Mouse (Mus musculus) stomach, postnatal 0 days (tissue): ENCODE measurements around the gene Arid1b. TPM values are rescaled to one million over a fixed set of nuclear protein-coding genes. Genes with fewer than 3 reads are reported as not detected.

Source experiments
- ATAC-seq: fragments of 200-750 bp; cut with Nextera tagmentation; 2 replicates; pipeline ENCODE4 v1.8.0; 2017; ENCODE audit not compliant: low FRiP score, low TSS enrichment
- DNase-seq: peaks from one replicate; pipeline ENCODE4 v3.0.0-alpha.2; 2016; ENCODE audit warnings: low spot score
- H3K27ac ChIP-seq: fragments of 300-500 bp; sonication (generic); replicated peaks from 2 replicates; pipeline ENCODE4 v1.5.1; 2014; ENCODE audit warnings: mild to moderate bottlenecking, control low read depth
- H3K27me3 ChIP-seq: fragments of 300-500 bp; sonication (generic); 2 replicates; pipeline ENCODE4 v1.6.1; 2014; ENCODE audit warnings: low read length; ENCODE audit not compliant: control insufficient read depth, insufficient read depth
- H3K36me3 ChIP-seq: fragments of 300-500 bp; sonication (generic); 2 replicates; pipeline ENCODE4 v1.6.1; 2014; ENCODE audit warnings: low read length, mixed read lengths; ENCODE audit not compliant: control insufficient read depth, insufficient read depth
- H3K4me1 ChIP-seq: fragments of 300-500 bp; sonication (generic); replicated peaks from 2 replicates; pipeline ENCODE4 v1.6.1; 2014; ENCODE audit warnings: antibody characterized with exemption; ENCODE audit not compliant: control insufficient read depth, insufficient read depth
- H3K4me2 ChIP-seq: fragments of 300-500 bp; sonication (generic); replicated peaks from 2 replicates; pipeline ENCODE4 v1.6.1; 2014; ENCODE audit warnings: low read depth, mild to moderate bottlenecking, control low read depth, moderate library complexity
- H3K4me3 ChIP-seq: fragments of 300-500 bp; sonication (generic); 2 replicates; pipeline ENCODE4 v1.5.1; 2014; ENCODE audit warnings: low read depth, low read length, control low read depth
- H3K9ac ChIP-seq: fragments of 300-500 bp; sonication (generic); 2 replicates; pipeline ENCODE4 v1.6.1; 2014; ENCODE audit warnings: mild to moderate bottlenecking, low read length, control low read depth, mixed read lengths
- H3K9me3 ChIP-seq: fragments of 300-500 bp; sonication (generic); 2 replicates; pipeline ENCODE4 v1.6.1; 2016; ENCODE audit warnings: low read length; ENCODE audit not compliant: control insufficient read depth
- CTCF ChIP-seq: IDR thresholded peaks from 2 replicates; pipeline ENCODE4 v1.5.1; 2016; ENCODE audit warnings: antibody characterized with exemption, low read depth, mild to moderate bottlenecking, moderate library complexity
- EP300 ChIP-seq: optimal IDR thresholded peaks from 2 replicates; pipeline ENCODE3; 2016; ENCODE audit warnings: antibody characterized with exemption
- WGBS: fragments of 180-500 bp; shearing (Covaris S2); extraction: QIAGEN DNeasy Blood & Tissue Kit; methylation state at CpG from one replicate; pipeline ENCODE4 v1.1.7; 2014; 5-methylcytosine and 5-hydroxymethylcytosine counted together
- polyA plus RNA-seq: library from polyadenylated mRNA; unstranded; fragments of >200 nt; fragmentation: Nextera tagmentation; extraction: Ambion mirVana; gene quantifications from 2 replicates; pipeline ENCODE4 v1.2.1, GENCODE M21; 2015

Gene Arid1b
- polyA plus RNA-seq, 1 experiment from 2014 or later, result 5.6 TPM

- no peak overlapping the region for H3K9ac ChIP-seq
- no peak overlapping the region for H3K4me3 ChIP-seq
- no peak overlapping the region for H3K4me2 ChIP-seq
- no peak for TF ChIP-seq CTCF
- TF ChIP-seq EP300, result no peak
- DNase-seq (no peak), ATAC-seq (no peak)
- no peaks in the 10 kb centered on the region for H3K36me3 ChIP-seq
- 62% methylated on average over 13 of the region's 13 CpGs for WGBS
- H3K9me3 ChIP-seq, result no peaks in the 10 kb centered on the region
- peaks cover 4% of the 10 kb centered on the region for H3K4me1 ChIP-seq
- H3K27ac ChIP-seq, result no peak overlapping the region
- no peaks in the 10 kb centered on the region for H3K27me3 ChIP-seq
These were observed 101.6 kb downstream of the Arid1b start for GRCm38 (mm10) chr17:5095741-5096140.

DNA sequence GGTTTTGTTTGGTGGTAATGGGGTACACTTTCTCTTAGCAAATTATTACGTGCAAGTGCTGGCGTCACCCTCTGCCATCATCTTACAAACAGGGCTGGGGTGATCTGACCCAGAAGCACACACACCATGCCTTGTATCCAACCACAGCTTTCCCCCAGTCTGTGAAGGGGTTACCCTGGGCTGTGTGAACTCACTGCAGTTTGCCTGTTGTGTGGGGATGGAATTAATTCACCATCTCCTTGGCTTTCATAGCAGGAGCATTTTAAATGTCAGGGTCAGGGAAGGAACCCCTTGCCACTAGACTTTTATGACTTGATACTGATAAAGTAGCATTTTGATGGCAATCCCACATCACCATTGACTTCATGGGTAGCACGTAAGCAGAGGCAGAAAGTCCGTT lies 102.9 kb downstream of the Arid1b start:
- WGBS, result 97% methylated on average over 4 of the region's 4 CpGs
- H3K27me3 ChIP-seq, result no peaks in the 10 kb centered on the region
- no peak overlapping the region for H3K4me2 ChIP-seq
- no peak overlapping the region for H3K27ac ChIP-seq
- no peaks in the 10 kb centered on the region for H3K36me3 ChIP-seq
- DNase-seq, result no peak
- H3K4me3 ChIP-seq, result no peak overlapping the region
- TF ChIP-seq EP300 (no peak), CTCF (no peak)
- H3K9ac ChIP-seq, result no peak overlapping the region
- H3K9me3 ChIP-seq, result no peaks in the 10 kb centered on the region
- ATAC-seq, result no peak
- H3K4me1 ChIP-seq, result peaks cover 4% of the 10 kb centered on the region

DNA sequence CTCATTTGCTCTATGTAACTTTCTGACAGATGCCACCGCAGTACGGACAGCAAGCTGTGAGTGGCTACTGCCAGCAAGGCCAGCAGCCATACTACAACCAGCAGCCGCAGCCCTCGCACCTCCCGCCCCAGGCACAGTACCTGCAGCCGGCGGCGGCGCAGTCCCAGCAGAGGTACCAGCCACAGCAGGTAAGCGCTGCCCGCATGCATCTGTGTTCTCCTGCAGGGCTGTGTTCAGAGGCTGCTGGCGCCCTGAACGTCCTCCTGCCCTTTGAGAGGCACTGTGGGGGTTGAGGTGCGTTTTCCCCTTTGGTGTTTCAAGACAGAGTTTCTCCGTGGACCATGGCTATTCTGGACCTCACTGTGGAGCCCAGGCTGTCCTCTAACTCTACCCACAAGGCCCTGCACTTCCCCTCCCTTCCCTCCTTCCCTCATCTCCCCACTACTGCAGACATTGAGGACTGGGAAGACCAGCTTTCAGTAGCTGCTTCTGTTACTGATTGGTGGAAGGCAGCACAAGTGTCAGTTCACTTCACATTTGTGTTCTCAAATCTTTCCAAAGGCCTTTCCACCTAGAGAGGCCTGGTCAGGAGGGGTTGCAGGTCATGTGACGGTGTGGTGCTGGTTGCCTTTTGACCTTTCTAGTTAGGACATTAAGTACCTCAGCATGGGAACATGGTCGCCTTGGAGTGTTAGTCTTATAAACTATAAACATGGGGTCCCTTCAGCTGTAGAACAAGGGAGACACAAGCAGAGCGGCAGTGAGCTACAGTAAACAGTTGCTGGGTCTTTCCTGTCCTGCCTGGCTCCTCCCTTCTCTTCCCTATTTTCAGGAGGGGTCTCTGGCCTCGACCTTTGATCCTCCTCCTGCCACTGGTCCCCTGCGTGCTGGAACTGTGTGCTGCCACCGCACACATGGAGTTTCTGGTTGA lies 103.7 kb downstream of the Arid1b start:
- no peaks in the 10 kb centered on the region for H3K27me3 ChIP-seq
- no peaks in the 10 kb centered on the region for H3K36me3 ChIP-seq
- no peak overlapping the region for H3K9ac ChIP-seq
- WGBS, result 69% methylated on average over 21 of the region's 21 CpGs
- no peak for ATAC-seq
- no peak overlapping the region for H3K27ac ChIP-seq
- peaks cover 2% of the 10 kb centered on the region; the same call in 1 of the 2 replicates for H3K4me1 ChIP-seq
- DNase-seq, result no peak
- no peak for TF ChIP-seq EP300
- TF ChIP-seq CTCF, result no peak
- H3K9me3 ChIP-seq, result no peaks in the 10 kb centered on the region
- no peak overlapping the region for H3K4me2 ChIP-seq
- no peak overlapping the region for H3K4me3 ChIP-seq

DNA sequence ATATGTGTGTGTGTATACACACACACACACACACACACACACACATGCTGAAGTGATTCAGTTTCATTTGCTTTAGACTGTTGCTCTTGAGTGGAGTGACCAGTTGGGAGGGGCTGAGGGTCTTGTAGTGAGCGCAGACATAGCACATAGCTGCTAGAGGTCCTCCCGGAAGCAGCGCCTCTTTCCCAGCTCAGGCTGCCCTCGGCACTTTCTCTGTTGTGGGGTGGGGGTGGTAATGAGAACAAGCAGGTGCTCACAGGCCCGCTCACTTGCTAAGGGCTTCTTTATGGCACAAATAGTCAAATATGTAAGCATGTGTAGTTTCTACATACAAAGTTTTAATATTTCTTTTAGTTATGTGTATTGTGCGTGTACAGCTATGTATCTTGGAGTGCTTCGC lies 104.6 kb downstream of the Arid1b start:
- WGBS, result 70% methylated on average over 7 of the region's 7 CpGs
- no peaks in the 10 kb centered on the region for H3K27me3 ChIP-seq

DNA sequence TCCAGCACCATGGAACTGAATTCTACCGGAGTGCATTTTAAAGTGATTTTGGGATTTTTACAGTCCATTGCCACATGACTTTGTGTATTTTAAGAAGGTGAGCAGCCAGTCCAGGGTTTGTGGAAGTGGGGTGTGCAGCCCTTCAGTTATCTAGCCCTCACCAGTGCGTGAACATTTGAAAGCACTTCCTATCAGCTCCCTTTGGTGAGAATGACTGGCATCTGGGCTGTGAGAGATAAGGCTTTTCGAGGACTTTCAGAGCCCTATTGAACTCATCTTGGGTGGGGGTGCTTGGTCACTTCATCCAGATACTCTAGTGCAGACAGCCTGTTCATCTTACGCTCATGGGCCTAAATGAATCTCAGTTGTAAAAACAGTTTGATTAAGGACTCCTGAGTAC lies 105.1 kb downstream of the Arid1b start:
- DNase-seq (no peak), ATAC-seq (no peak; the same call in 1 of the 2 replicates)
- Histone ChIP-seq H3K4me3 (no peak overlapping the region), H3K4me2 (no peak overlapping the region), H3K27me3 (no peaks in the 10 kb centered on the region), H3K4me1 (no peaks in the 10 kb centered on the region; the same call in 1 of the 2 replicates), H3K9ac (no peak overlapping the region), H3K9me3 (no peaks in the 10 kb centered on the region), H3K36me3 (no peaks in the 10 kb centered on the region), H3K27ac (no peak overlapping the region)
- TF ChIP-seq CTCF, result no peak
- no peak for TF ChIP-seq EP300
- WGBS, result 59% methylated on average over 4 of the region's 4 CpGs

More for the DNA sequence above, 104.6 kb downstream of the Arid1b start:
- TF ChIP-seq EP300, result no peak
- no peak for TF ChIP-seq CTCF
- no peak overlapping the region for H3K27ac ChIP-seq
- H3K9ac ChIP-seq, result no peak overlapping the region
- no peak overlapping the region for H3K4me2 ChIP-seq
- DNase-seq, result no peak
- no peaks in the 10 kb centered on the region for H3K9me3 ChIP-seq
- no peaks in the 10 kb centered on the region; the same call in 1 of the 2 replicates for H3K4me1 ChIP-seq
- H3K4me3 ChIP-seq, result no peak overlapping the region
- no peaks in the 10 kb centered on the region for H3K36me3 ChIP-seq
- no peak for ATAC-seq

- TF ChIP-seq CTCF (no peak), EP300 (no peak)
- Histone ChIP-seq H3K36me3 (no peaks in the 10 kb centered on the region), H3K9ac (no peak overlapping the region), H3K27ac (no peak overlapping the region), H3K4me2 (no peak overlapping the region), H3K4me3 (no peak overlapping the region), H3K4me1 (peaks cover 3% of the 10 kb centered on the region; the same call in 1 of the 2 replicates), H3K9me3 (no peaks in the 10 kb centered on the region), H3K27me3 (no peaks in the 10 kb centered on the region)
- 77% methylated on average over 8 of the region's 8 CpGs for WGBS
- ATAC-seq (no peak), DNase-seq (no peak)
These were observed 107.0 kb downstream of the Arid1b start for GRCm38 (mm10) chr17:5101157-5101556.
